Mouse (Mus musculus): ENCODE results near the gene Olfr551. TPM values are rescaled to one million over a fixed set of nuclear protein-coding genes. Genes with fewer than 3 reads are reported as not detected.
"Not testable (repeated sequence)": the region's sequence is repeated elsewhere in the genome, so short reads cannot be mapped to it uniquely, and the experiment has no call there.

The Olfr551 gene
- not detected for total RNA-seq (2021)

DNA sequence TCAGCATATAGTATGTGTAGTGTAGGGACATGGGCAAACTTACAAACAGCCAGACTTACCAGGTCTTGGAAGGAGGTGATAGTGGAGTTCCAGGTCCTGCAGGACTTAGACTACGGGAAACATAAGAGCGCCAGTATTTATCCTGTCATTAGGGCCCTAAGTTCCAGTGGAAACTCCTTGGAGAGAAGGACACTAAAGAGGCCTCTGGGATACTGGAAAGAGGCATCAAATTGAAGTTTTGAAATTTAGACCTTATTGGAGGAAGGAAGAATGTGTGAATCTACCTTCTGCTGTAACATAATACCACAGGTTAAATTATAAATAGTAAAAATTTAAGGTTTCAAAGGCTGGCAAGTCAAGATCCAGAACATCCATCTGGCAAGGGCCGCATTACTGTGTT is at the start of gene Olfr551:
TSS of gene Olfr551 (minus strand) at position 101 of the 400 bp plus-strand sequence.
- intact Hi-C loops (cut with DNase I) = no loop called here

DNA sequence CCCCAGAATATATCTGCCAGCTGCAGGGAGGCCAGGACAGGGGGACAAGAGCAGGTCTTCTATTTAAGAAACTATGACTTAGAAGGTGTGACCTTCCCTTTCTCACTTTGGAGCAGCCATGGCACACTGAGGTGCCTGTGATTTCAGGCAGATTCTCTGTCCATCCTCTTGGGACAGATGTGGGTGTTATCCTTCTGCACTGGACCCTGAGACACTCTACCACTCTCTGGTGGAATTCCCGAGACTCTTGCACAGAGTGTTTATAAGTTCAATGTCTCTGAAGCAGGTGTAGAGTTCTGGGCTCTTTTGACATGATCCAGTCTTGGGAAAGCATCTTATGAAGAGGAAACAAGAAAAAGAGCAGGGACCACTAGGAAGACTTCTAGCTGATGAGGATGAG is 46.4 kb upstream of the Olfr551 start, which contains the start of gene Olfr554:
TSS of gene Olfr554 (plus strand) at position 301 of the 400 bp plus-strand sequence.
- no peak for DNase-seq
- intact Hi-C loops (cut with DNase I) = no loop called here

More for the DNA sequence above, at the start of gene Olfr551:
- no peak for DNase-seq

DNA sequence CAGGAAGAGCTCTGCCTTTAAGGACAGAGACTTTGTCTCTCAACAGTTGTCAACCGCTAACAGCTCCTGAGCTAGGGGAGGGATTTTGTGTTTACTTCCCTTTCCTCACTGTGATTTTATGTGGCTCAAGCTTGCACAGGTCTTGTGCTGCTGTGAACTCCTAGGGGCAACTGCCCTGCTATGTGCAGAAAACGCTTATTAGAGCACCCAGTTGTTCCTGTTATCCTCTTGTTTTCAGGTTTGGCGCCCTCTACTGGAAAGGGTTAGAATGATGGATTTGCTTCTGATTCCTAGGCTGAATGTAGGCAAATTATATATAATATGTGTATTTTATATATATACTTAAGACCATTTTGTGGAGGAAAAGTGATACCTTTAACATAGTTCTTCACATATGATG is 45.0 kb upstream of the Olfr551 start:
- peak; percentile 49 to 70 for DNase-seq
- intact Hi-C loops (cut with DNase I) = loop anchor here (1.0 kb wide), 1 partner anchor 123 kb away; no protein-coding TSS in a partner anchor

DNA sequence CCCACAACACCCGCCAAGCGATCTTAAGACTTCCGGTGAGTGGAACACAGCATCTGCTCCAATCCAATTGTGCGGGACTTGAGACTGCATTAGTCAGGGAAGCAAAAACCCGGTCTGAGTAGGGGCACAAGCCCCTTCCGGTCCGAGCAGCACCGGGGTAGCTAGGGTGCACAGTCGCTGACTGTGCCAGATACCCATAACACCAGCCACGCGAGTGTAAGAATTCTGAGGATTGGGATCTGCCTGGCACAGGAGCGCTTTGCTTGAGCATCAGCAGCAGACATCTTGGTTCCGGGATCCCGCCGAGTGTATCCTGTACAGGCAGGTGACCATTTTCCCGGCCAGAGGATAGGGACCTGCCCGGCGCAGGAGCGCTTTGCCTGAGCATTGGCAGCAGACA is 28.7 kb upstream of the Olfr551 start:
- intact Hi-C loops (cut with DNase I); DNase-seq: not testable (repeated sequence)

DNA sequence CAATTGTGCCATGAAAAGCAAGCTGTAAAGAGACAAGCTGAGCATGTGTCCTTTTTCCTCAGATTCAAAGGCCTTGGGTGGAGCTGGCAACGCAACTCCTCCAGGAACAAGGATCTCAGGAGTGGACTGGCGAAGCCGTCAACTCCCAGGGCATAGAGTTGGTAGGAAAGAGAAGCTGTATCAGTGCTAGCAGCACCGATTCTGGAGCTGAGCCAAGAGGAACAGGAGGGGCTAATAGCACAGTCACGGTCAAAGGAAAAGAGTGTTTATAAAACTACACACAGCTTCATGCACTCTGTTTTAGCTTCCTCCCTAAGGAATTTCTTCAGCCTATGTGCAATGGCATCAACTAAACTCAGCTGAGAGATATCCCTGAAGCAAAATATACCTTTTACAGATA is 27.9 kb upstream of the Olfr551 start:
- DNase-seq = peak; percentile 7 to 27
- intact Hi-C loops (cut with DNase I) = no loop called here

DNA sequence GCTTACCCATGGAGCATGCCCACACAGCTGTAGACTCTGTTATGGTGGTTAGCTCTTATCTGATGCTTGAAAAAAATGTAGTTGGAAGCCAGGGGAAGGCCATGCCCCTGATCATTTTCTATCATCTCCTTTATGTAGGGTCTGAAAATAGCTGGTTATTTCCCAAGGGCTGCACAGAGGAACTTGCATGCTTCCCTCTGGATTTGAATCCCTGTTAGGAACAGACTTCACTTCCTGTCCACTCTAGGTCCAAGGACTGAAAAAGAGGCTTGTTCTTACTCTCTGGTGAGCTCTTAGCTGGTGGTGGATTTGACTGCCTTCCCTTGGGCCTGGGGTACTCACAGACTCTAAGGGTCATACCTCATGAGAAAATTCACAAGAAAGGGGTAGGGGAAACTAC is 26.4 kb upstream of the Olfr551 start, which contains the start of gene Olfr553:
TSS of gene Olfr553 (minus strand) at position 101 of the 400 bp plus-strand sequence.
- no peak for DNase-seq
- intact Hi-C loops (cut with DNase I) = no loop called here

DNA sequence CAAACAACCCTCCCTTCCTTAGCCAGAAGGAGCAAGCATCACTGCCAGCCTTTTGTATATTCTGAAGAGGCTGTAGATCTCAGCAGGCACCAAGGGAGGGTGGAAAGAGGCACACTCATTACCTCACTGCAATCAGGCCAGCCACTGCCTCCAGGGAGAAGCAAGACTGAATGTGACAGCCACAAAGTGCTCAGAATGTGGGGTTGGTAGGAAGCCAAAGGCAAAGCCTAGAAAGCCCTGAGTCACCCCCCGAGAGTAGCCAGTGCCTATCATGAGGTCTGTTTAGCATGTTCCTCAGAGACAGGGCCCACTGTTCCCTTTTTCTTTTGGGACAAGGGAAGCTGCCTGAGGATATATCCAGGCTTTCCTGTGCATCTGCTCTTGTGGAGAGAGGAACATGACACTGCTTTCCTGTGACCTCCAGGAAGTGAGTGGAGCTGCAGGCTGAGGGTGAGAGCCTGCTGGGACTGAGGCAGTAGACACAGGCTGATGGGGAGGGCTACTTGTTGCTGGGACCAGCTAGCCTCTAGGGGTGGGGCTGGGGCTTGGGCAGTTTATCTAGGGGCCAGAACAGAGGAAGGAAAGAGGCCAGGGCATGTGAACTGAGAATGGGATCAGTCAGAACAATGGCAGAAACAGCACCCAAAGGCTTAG is 5.8 kb upstream of the Olfr551 start, which contains the start of gene Olfr552:
TSS of gene Olfr552 (plus strand) at position 393 of the 654 bp plus-strand sequence.
- DNase-seq = no peak
- intact Hi-C loops (cut with DNase I) = no loop called here

DNA sequence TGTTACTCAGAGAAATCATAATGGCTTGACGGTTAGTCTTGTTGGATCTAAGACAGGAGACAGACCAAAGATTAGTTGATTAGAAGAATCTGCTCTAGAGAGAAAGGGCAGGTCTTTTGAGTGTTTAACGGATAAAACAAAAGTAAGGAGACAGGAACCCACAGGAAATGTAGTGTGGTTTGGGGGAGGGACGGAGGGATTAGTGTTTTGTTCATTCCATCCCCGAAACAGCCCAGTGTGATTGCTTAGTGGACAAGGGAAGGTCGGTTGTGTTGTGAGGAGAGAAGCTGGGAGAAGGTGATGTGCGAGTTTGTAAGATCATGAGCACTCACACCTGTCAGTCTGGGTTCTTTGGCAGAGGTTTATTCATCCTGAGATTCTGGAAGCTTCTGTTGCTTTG is 15.7 kb downstream of the Olfr551 start:
- intact Hi-C loops (cut with DNase I) = no loop called here
- DNase-seq = no peak

DNA sequence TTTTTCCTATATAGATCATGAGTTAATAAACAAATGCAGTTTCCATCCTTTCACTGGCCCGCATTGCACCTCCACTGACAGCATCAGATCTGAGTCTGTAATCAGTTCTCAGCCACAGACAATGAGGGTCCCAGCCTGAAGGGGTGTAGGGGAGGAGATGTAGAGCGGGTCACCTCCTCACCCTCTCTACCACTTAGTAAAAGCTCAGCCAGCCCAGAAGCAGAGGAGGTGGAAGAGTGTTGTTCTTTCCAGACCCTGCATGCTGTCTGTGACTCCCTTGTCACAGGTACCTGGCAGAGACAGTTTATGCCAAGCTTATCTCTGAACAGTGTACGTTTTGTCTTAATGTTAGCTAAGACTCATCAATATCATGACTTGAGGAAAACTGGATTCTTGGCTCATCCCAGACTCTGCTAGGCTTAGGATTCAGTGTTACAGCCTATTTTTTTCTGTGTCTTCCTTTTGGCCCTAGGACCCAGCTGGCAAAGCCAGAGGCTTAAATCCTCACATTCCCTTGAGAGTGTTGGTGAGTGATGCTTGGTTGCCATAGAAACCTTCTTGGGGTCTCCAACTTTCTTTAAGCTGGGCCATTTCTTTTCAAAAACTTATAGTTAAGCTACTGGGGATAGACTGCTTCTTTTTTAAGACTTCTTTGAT is 18.4 kb downstream of the Olfr551 start:
- no peak for DNase-seq
- intact Hi-C loops (cut with DNase I) = no loop called here

DNA sequence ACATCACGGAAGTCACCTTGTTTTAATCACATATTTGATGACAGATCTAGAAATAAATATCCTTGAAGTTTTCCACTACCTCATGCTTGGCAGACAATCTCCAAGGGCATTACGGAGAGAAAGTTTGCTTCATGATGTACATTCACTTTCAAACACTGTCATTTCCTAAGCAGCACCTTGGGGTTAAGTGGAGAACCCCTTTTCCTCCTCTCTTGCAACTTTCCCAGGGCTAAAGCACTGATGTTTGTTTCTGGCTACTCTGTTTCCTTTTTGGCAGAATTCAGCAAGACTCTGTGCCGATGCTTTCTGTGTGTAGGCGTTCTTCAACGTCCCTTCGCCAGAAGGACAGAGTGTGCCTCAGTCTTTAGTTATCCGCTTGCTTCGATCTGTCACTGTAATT is 20.5 kb downstream of the Olfr551 start, which contains the start of gene Olfr550:
TSS of gene Olfr550 (plus strand) at position 301 of the 400 bp plus-strand sequence.
- no peak for DNase-seq
- intact Hi-C loops (cut with DNase I) = no loop called here

DNA sequence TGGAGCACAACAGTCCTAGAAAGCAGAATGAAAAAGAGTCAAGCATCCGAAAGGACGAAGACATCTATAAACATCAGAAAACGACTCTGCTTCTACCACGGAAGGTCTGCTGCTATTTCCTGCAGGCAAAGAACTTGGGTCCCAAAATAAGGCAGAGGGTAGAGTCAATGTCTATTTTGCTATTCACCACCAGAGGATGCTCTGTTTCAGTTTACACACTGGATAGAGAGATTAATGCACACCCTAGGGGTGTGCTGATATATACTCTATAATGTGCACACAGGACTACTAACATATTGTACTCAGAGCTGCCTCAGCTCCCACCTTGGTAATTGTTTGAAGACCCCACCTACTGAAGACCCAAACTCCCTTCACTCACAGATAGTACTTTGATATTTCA is 25.5 kb downstream of the Olfr551 start:
- intact Hi-C loops (cut with DNase I) = no loop called here
- DNase-seq = no peak

DNA sequence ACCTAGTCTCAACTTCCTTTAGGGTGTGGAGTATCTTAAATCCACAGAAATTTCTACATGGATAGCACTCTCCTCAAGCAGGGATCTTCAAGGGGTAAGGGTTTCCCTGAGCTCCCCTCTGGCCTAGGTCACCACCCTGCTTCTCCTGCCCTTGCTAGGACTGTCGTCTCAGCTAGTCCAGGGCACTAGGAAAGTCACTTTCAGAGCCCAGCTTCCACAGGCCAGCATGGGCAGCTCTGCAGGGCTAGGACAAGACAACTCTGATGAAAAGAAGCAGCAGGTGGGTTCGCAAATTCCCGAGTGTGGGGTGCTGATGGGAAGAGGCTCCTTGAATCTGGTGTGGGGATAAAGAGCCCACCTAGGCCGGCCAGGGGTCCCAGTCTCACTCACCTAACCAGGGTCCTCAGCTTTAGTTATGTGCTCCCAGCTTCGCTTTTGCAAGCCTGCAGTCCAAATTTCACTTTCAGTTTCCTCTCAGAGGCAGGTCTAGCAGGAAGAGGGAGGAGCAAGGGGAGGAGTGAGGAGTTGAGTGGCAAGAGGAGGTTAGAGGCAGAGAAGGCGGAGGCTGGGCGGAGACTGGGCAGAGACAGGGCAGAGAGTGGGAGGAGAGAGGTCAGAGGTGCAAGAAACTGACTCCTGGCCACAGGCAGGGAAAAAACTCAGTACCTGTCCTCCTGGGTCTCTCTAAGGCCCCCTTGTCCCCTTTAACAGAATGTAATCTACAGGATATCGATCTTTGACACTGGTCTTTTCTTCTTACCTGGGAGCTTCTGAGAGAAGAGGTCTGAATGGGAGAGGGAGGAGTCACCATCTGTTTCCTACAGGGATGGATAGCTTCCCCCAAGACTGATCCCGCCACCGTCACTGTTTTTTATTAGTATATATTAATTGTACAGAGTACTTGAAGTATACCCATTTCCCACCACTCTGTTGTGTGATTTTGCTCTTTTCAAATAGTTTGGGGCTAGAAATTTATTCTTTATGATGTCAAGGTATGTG is 26.4 kb downstream of the Olfr551 start, which contains the start of gene Trim21:
TSS of gene Trim21 (minus strand) at position 488 of the 999 bp plus-strand sequence.
- intact Hi-C loops (cut with DNase I) = no loop called here
- peak; percentile 88 to 91 for DNase-seq

DNA sequence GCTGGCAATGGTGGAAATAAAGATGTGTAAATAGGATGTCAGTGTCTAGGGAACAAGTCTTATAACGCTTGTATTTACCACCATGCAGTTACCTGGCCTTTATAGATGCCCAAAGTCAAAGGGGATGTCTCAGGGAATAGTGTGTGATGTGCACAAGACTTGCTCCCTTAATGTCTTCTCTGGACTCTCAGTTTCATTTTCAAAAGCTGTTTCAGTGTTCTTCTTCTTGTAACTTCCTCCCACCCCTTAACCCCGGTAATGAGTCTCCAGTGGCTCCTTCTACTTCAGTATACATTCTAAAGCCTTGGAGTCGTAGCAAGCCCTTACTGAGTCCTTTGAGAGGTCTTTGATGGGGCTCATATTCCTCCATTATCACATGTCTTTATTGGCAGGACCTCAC is 38.4 kb downstream of the Olfr551 start:
- no peak for DNase-seq
- intact Hi-C loops (cut with DNase I) = no loop called here

DNA sequence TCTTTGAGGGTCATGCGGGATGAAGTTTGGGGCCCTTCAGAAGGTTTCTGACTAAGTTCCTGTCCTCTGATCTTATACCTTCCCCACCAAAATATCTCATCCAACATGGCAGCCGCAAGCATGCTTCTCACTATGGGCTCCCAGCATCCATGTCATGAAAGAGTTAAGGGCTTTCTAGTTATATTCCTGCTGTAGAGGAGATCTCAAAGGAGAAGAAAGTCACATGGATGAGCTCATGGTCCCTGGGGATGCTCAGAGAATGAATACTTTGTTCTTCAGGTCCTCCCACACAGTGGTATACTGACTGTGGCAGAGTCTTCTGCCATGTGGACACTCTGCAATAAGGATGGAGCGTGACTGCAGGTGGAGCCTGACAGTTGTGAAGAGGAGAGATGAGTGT is 42.1 kb downstream of the Olfr551 start, which contains the start of gene Olfr549:
TSS of gene Olfr549 (plus strand) at position 301 of the 400 bp plus-strand sequence.
- intact Hi-C loops (cut with DNase I) = no loop called here
- no peak for DNase-seq

DNA sequence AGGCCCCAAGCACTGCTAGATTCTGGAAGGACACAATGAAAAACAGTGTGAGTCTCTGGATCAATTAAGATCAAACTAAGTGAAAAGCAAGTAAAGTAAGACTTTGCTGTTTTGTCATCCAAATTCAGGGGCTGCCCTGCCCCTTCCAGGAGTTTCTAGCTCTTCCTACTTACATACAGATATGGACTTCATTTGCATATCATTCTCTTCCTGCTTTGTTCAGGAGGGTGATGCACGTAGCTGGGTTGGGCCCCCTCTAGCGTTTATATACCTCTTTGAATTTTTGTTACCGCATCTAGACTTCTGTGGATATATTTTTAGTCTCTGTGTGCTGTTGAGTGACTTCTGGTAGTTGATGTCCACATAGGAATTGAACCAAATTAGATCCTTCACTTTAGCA is 50.4 kb downstream of the Olfr551 start:
- intact Hi-C loops (cut with DNase I) = no loop called here
- no peak for DNase-seq

DNA sequence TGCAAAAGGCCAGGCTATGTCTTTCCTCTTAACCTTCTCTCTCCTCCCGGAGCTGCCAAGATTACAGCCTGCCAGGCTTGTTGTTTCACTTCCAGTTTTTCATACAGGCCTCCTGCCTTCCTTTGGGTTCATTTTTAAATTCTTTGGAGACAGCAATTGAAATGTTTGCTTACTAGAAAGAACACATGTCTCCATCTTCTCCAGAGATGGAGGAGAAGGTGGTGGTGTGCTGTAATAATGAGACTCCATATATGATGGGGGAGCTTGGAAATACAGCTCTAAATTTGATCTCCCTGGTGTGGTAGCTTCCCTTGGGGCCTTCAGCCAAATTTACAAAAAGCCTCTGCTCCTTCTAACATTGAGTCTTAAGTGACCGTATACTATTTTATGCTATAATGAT is 51.1 kb downstream of the Olfr551 start, which contains the start of gene Olfr548-ps1:
TSS of gene Olfr548-ps1 (plus strand) at position 301 of the 400 bp plus-strand sequence.
- DNase-seq = no peak
- intact Hi-C loops (cut with DNase I) = no loop called here

DNA sequence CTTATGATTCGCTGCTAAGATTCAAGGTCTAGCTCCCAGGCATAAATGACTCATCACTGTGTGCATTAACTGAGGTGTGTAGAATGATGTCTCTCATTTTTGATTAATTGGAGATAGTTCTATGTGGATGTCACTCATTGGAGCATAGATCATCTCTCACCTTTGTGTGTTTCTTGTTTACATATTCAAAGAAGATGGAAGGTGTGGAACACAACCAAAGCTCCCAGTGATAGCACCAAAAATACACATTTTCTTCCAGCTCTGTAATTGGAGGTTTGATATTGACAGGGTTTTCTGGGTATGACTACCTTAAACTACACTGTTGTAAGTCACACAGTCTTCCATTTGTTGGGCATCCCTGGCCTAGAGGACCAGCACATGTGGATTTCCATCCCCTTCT is 57.2 kb downstream of the Olfr551 start, which contains the start of gene Olfr547:
TSS of gene Olfr547 (plus strand) at position 301 of the 400 bp plus-strand sequence.
- DNase-seq = no peak
- intact Hi-C loops (cut with DNase I) = no loop called here

Measured in heart, postnatal 10 days (tissue).